Mouse (Mus musculus) right cerebral cortex, adult 18-20 months (tissue): ENCODE measurements around the gene Gprin2.

Experiments
- DNase-seq: peaks from one replicate; pipeline ENCODE4 v3.0.0; 2022; ENCODE audit warnings: mixed read lengths

Gprin2 gene

DNA sequence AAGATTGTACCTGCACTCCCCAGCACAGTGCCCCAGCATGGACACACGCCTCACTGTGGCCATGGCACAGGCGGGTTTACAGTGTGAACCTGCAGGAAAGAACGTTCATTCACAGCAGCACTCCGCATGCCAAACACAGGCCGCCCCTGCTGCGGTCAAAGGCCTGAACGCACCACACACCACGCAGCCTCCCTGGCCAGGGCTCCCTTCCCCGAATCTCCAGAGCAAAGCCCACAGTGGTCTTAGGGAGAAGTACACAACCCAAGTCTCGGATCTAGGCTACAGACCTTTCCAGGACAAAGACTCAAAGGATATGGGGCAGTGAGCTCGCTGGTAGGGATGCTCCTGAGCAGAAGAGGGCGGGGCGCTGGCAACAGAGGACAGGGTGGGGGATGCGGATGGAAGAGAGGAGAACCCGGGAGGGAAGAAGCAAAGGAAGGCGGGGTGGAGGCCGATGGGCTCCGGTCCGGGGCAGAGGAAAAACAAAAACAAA lies 669 bp downstream of the Gprin2 start:
- DNase-seq: no peak

DNA sequence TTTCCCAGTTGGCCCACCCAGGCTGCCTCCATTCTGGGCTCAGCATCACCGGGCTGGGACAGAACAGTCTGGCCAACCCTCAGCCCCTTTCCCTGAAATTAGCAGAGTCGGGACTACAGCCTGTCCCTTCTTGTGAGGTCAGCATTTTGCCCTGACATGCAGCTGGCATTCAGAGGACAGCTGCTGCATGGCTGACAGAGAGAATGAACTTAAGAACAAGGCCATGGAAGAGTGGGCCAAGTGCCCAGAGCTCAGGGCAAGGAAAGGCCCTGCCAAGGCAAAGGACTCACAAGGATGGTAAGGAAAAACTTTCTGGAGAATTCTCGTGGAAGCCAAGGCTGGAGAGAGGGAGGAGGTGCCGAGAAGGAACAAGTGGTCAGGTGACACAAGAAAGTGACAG lies 4.7 kb downstream of the Gprin2 start:
- no peak for DNase-seq

DNA sequence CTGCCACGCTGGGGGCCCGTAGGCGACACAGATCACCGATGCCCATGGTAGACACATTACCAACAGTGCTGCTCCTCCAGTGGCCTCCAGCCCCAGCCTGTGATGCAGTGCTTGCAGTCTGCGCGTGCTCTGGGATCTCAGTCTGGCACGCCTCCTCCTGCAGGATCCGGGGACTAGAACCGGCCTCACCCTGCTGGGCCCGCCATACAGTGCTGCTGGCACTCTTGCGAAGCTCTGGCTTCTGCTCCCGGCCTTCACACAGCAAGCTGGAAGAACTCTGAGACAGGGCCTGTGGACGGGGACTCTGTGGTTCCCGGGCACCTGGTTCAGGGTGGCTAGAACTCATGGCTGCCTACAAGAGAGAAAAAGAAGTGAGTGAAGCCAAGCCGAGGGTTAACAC lies 6.0 kb downstream of the Gprin2 start:
- no peak for DNase-seq

DNA sequence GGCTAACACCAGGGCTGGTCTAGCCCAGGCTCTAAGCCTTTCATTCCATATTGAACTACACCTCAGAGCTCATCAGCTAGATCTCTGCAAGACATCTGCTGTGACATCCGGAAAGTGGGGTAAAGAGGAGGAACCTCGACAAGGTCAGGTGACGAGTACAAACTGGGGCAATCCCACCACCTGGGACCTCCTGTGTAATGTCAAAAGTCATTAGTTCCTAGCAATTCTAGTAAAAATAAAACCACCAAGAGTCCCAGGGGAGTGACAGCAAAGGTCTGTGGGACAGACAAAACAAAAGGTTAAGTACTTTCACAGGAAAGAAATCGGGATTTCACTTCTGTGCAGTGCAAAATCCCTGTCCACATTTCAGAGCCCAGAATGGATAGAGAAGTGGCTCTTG lies 7.6 kb downstream of the Gprin2 start:
- DNase-seq: no peak

DNA sequence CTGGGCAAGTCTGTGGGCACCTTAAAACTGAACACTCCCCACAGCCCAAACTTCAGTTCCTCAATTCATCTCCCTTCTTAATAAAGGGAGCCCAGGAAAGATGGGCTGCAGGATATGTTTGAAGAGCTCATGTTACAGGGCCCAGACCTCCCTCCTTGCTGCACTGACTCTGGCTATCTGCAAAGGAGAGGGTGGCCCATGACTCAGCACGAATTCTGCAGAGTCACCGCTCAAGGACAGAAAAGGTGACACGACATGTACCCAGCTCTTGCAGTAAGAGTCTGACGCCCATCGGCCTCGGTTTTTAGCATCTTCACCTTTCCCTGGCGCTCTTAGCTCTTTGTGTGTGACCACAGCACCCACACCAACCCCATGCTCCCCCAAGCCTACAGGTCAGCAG lies 11.1 kb downstream of the Gprin2 start:
- no peak for DNase-seq

DNA sequence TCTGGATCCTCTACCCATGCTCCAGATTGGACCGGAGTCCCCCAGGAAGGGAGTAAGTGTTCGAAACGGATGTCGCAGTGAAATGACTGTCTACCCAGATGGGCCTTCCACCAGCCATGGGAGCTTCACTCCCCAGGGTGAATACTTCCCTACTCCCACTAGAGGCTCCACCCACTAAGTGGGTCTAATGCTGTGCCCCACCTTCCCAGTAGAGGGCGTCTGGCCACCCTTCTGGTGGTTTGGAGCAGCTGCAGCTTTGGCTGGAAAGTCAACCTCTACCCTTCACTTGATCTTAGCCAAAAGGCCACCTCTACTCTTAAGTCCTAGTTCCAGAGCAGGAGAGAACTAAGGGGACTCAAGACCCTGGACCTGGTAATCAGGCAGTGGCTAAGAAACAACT lies 12.8 kb downstream of the Gprin2 start:
- peak; percentile 23 for DNase-seq

DNA sequence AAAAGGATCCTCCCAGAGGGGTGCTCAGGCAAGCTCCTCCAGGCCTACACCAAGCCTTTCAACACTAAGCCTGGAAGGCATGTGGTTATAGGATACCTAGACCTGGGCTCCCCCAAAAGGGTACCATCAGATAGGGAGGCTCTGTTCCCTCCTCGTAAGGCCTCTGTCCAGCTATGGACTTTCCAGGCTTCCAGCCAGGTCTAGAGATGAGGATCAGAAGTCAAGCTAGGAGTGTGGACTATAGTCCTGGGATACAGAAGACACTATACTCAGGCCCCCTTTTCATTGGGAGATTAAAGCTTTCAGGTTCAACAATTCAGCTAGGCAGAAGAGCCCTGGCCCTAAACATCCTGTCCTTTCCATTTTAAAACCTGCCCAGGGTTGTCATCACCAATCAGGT lies 18.4 kb downstream of the Gprin2 start:
- no peak for DNase-seq

DNA sequence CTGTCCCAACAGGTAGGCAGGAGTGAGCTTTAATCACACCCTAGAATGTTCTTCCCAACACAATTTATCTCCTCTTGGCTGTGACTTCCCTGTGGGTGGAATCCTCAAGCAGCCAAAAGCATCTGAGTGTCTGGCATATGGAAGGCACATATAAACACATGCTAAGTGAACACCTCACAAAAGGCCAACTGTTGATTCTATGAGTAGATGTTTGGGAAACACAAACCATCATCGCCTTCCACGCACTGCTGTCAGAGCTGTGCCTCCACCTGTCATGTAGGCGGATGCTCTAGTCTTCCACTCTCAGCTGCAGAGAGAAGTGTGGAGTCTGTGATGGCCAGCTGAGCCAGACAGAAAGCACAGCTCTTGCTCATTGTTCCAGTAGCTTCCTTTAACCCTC lies 22.1 kb downstream of the Gprin2 start:
- peak; percentile 84 for DNase-seq

DNA sequence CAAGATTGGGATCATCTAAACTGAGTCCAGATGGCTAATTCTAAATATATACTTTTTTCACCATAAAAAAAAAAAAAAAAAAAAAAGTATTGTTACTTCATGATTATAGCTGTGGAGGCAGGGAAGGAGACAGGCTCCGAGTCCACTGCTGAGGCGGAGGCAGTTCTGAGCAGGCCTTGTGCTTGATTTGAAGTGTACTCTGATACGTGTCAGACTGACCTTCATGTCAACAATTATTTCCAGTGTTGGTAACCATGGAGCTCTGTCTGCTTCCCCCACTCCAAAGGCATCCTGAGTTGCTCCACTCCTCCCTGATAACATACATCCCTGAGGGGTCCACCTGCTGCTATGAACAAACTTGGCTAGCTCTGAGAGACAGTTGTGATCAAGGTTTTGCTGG lies 30.3 kb downstream of the Gprin2 start:
- no peak for DNase-seq

DNA sequence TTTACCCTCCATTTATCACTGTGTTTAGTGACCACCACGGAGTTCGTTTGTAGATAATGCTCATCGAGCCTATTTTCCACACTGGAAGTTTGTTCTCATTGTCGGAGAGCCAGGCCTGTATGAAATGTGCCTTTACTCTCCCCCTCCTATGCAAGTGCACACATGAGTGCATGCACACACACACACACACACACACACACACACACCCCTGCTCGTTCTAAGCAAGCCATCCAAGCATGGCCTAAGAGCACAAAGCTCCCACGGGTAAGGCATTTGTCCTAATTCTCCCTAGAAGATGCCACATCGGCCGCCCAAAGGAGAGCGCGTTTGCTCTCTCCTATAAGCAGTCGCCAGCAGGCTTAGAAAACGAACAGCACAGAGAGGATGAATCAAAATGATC lies 45.7 kb downstream of the Gprin2 start:
- no peak for DNase-seq

DNA sequence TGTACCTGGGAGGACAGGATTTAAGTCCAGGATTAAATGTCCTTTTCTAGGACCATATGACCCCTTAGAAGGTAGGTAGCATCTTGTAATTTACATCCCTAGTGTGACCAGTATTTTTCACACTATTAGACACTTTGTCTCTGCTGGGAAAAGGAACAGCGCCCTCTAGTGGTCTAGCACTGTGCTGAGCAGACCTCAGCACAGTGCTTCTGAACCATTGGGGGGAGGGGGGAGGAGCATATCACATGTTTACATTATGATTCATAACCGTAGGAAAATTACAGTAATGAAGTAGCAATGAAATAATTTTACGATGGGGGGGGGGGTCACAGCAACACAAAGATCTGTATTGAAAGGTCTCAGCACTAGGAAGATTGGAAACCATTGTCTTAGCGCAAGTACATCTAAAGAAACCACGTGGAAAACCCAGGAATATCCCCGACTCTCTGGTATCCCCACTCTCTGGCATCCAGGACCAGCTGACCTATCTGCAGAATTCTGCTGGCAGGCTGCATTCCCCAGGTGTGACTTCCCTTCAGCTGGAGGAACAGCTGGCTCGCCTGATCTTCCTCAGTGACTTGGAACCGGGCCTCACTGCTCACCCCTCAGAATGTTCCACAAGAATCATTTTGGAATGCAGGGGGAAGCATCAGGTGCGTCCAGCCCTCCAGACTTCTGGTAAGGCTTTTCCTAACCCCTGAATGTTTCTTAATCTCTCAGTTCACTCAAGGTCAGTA lies 46.7 kb downstream of the Gprin2 start:
- DNase-seq: peak; percentile 15

DNA sequence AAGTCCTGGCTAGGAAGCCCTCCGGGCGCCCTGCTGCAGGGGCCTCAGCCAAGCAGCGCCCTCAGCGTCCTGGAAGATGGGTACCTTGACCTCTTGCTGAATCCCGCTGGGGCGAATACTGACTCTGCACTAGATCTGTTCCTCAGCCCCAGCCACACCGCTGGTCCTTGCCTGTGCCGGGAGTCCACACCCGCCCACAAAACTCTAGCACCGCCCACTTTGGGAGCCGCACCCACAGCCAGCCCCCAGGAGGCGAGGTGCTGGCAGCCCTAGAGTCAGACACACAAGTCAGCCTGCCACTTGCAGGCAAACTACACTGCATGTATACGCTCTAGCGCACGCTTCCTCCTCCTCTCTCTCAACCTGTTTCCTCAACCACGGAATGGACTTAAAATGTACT lies 49.1 kb downstream of the Gprin2 start, which contains the start of gene Npy4r:
TSS of gene Npy4r (minus strand) at position 148 of the 400 bp plus-strand sequence.
- peak; percentile 14 for DNase-seq

DNA sequence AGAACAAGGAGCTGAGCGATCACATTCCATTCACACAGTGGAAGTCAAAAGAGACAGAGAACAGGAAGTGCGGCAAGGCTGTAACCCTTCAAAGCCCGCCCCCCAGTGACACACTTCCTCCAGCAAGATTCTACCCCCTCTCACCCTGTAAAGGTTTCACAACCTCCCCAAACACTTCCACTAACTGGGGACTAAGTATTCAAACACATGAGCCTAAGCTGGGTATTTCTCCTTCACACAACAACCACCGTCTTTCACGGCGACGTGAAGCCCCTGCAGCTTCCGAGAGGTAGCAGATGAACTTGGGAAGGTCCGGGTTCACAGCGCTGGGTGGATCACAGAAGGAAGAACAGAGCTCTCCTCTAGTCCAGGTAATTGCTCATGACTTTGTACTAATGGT lies 58.5 kb downstream of the Gprin2 start:
- no peak for DNase-seq

DNA sequence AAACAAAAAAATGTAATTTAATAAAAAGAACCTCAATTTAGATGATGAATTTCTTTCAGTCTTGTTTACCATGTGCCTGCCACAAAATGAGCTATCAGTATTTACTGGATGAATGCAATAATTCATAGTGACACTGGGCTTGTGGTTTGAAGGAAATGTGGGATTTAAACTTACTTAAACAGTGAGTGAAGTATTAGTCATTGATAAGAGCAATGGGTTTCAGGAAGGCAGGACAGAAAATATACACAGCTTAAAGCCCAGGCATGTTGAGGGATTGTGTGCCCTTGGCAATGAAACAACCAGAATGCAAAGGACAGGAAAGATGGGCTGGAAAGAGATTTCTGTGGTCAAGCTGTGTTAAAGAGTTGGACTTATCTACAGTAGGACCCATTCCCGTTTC lies 59.1 kb downstream of the Gprin2 start:
- no peak for DNase-seq

DNA sequence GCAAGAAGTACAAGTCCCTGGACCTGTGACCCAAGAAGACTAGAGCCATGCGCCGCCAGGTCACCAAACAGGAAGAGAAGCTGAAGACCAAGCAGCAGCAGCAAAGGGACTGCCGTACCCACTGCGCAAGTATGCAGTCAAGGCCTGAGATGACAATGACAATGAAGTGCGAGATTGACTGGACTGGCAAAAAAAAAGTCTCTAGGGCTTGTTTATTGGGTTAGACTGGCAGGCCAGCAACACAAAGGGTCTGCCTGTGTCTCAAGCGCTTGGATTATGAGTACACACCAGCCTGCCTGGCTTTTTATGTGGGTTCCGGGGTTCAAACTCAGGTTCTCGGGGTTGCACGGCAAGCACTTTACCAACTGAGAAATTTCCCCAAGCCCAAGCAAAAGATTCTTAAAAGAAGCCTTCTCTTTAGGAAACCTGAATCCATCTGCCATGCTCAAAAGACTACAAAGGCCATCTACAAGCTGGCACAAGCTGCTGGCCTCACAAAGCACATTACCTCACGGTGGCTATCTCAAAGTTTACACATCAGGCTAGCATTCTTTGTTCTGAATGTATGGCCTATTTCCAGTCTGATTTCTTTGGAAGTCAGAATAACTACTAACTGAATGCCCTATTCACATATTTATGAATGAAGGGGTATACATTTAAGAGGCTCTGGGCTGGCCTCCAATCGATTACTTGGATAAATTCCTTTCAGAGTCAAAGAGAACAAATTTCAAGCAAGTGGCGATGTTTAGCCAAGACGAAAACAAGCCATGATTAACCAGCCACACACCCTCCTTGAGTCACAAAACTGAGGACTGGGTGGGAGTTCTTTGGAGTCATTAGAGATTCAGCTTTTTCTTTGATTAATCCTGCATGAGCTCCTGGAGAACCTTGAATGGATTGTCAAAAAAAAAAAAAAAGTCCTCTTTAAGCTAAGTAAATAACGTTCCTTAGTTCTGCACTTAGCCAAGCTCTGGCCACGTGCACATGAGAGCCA lies 61.5 kb downstream of the Gprin2 start:
- DNase-seq: no peak
